Mouse (Mus musculus) kidney, postnatal 36 days (tissue): ENCODE measurements around the gene Gnptg.

Source experiments
- DNase-seq, 2 experiments: peaks; one replicate each; pipeline ENCODE4 v3.0.0; 2021 to 2022; ENCODE audit warnings: mixed read lengths in 2 of 2

Gene Gnptg

GRCm38 (mm10) chr17:25188150-25189031 is 51.5 kb downstream of the Gnptg start, which contains the start of gene Unkl:
Gene Unkl, plus strand, starts transcription at chr17:25188397.
- DNase-seq, result peak; percentile 55 to 84

- no peak for DNase-seq
Measured at GRCm38 (mm10) chr17:25187784-25188149, 52.2 kb downstream of the Gnptg start.

- DNase-seq, result no peak
Measured at GRCm38 (mm10) chr17:25184961-25185360, 55.0 kb downstream of the Gnptg start.

GRCm38 (mm10) chr17:25184129-25184691 is 55.7 kb downstream of the Gnptg start, which contains the start of gene BC003965:
Gene BC003965, plus strand, starts transcription at chr17:25184554.
- DNase-seq, result peak; percentile 98 to 99
